Mouse (Mus musculus): Measurements from ENCODE around the gene Bcas2. TPM values are rescaled to one million over a fixed set of nuclear protein-coding genes. Genes with fewer than 3 reads are reported as not detected.

Bcas2 gene
- total and polyA plus RNA-seq, 3 experiments, result 20.4 to 51.1 (median 47.8) TPM

GRCm38 (mm10) chr3:103146330-103147166 is 24.9 kb upstream of the Bcas2 start:
- Histone ChIP-seq H3K27me3 (ENCODE audit: control insufficient read depth, insufficient read depth, low read length) (no peaks in the 10 kb centered on the region), H3K4me3 (no peak overlapping the region), H3K27ac (peak overlapping the region; percentile 2; the same call in 1 of the 2 replicates), H3K4me1 (ENCODE audit: control insufficient read depth, insufficient read depth, low read length) (no peaks in the 10 kb centered on the region; the same call in 1 of the 2 replicates), H3K9ac (ENCODE audit: low read depth, low read length) (no peak overlapping the region), H3K36me3 (ENCODE audit: control insufficient read depth, insufficient read depth, low read length) (no peaks in the 10 kb centered on the region), H3K79me2 (replicated peaks; ENCODE audit: control insufficient read depth, insufficient read depth, low read length) (no peaks in the 10 kb centered on the region)
- 68% methylated on average over 23 of the region's 23 CpGs for WGBS
- intact Hi-C loops (cut with DNase I), result loop anchor here (2.0 kb wide), 1 partner anchor 44 kb away; the partner anchor contains the start of gene Dennd2c
- peak in 1 of 2 experiments; percentile 8 for DNase-seq
- TF ChIP-seq POLR2A (IDR thresholded peaks at IDR 0.05; ENCODE audit: insufficient read depth, low read depth, low read length) (no peak), CTCF (IDR thresholded peaks at IDR 0.05) (no peak), EP300 (IDR thresholded peaks at IDR 0.05; ENCODE audit: insufficient read depth, low read depth, low read length) (no peak)

GRCm38 (mm10) chr3:103147775-103148174 is 23.7 kb upstream of the Bcas2 start:
- DNase-seq, result no peak
- Histone ChIP-seq H3K27me3 (ENCODE audit: control insufficient read depth, insufficient read depth, low read length) (no peaks in the 10 kb centered on the region), H3K79me2 (replicated peaks; ENCODE audit: control insufficient read depth, insufficient read depth, low read length) (no peaks in the 10 kb centered on the region), H3K27ac (no peak overlapping the region), H3K9ac (ENCODE audit: low read depth, low read length) (no peak overlapping the region), H3K4me3 (no peak overlapping the region), H3K4me1 (ENCODE audit: control insufficient read depth, insufficient read depth, low read length) (no peaks in the 10 kb centered on the region; the same call in 1 of the 2 replicates), H3K36me3 (ENCODE audit: control insufficient read depth, insufficient read depth, low read length) (no peaks in the 10 kb centered on the region)
- WGBS, result 81% methylated on average over 4 of the region's 4 CpGs
- intact Hi-C loops (cut with DNase I), result loop anchor here (2.0 kb wide), 1 partner anchor 45 kb away; the partner anchor contains the start of gene Dennd2c
- TF ChIP-seq CTCF (IDR thresholded peaks at IDR 0.05), result peak; percentile 46
- TF ChIP-seq EP300 (IDR thresholded peaks at IDR 0.05; ENCODE audit: insufficient read depth, low read depth, low read length), result no peak

GRCm38 (mm10) chr3:103148941-103149340 is 22.5 kb upstream of the Bcas2 start:
- WGBS, result 88% methylated on average over 10 of the region's 10 CpGs
- intact Hi-C loops (cut with DNase I), result no loop called here

GRCm38 (mm10) chr3:103153761-103154160 is 17.7 kb upstream of the Bcas2 start:
- Histone ChIP-seq H3K9ac (ENCODE audit: low read depth, low read length) (no peak overlapping the region), H3K27ac (no peak overlapping the region)
- intact Hi-C loops (cut with DNase I), result no loop called here

More at GRCm38 (mm10) chr3:103148941-103149340, 22.5 kb upstream of the Bcas2 start:
- Histone ChIP-seq H3K4me1 (ENCODE audit: control insufficient read depth, insufficient read depth, low read length) (no peaks in the 10 kb centered on the region; the same call in 1 of the 2 replicates), H3K79me2 (replicated peaks; ENCODE audit: control insufficient read depth, insufficient read depth, low read length) (no peaks in the 10 kb centered on the region), H3K4me3 (no peak overlapping the region), H3K27me3 (ENCODE audit: control insufficient read depth, insufficient read depth, low read length) (no peaks in the 10 kb centered on the region), H3K36me3 (ENCODE audit: control insufficient read depth, insufficient read depth, low read length) (no peaks in the 10 kb centered on the region), H3K9ac (ENCODE audit: low read depth, low read length) (no peak overlapping the region), H3K27ac (no peak overlapping the region)
- no peak for DNase-seq
- TF ChIP-seq EP300 (IDR thresholded peaks at IDR 0.05; ENCODE audit: insufficient read depth, low read depth, low read length) (no peak), POLR2A (IDR thresholded peaks at IDR 0.05; ENCODE audit: insufficient read depth, low read depth, low read length) (no peak), CTCF (IDR thresholded peaks at IDR 0.05) (no peak)

GRCm38 (mm10) chr3:103159232-103159900 is 12.1 kb upstream of the Bcas2 start:
- Histone ChIP-seq H3K27me3 (ENCODE audit: control insufficient read depth, insufficient read depth, low read length) (no peaks in the 10 kb centered on the region), H3K9ac (ENCODE audit: low read depth, low read length) (no peak overlapping the region)
- DNase-seq, result no peak

More at GRCm38 (mm10) chr3:103153761-103154160, 17.7 kb upstream of the Bcas2 start:
- no peaks in the 10 kb centered on the region for H3K27me3 ChIP-seq (ENCODE audit: control insufficient read depth, insufficient read depth, low read length)
- no peaks in the 10 kb centered on the region for H3K36me3 ChIP-seq (ENCODE audit: control insufficient read depth, insufficient read depth, low read length)
- no peaks in the 10 kb centered on the region for H3K4me1 ChIP-seq (ENCODE audit: control insufficient read depth, insufficient read depth, low read length)
- TF ChIP-seq CTCF (IDR thresholded peaks at IDR 0.05) (peak; percentile 67), EP300 (IDR thresholded peaks at IDR 0.05; ENCODE audit: insufficient read depth, low read depth, low read length) (no peak)
- no peak for DNase-seq
- no peaks in the 10 kb centered on the region for H3K79me2 ChIP-seq (replicated peaks; ENCODE audit: control insufficient read depth, insufficient read depth, low read length)
- H3K4me3 ChIP-seq, result no peak overlapping the region

More at GRCm38 (mm10) chr3:103159232-103159900, 12.1 kb upstream of the Bcas2 start:
- Histone ChIP-seq H3K27ac (no peak overlapping the region), H3K79me2 (replicated peaks; ENCODE audit: control insufficient read depth, insufficient read depth, low read length) (no peaks in the 10 kb centered on the region), H3K4me3 (no peak overlapping the region), H3K36me3 (ENCODE audit: control insufficient read depth, insufficient read depth, low read length) (no peaks in the 10 kb centered on the region), H3K4me1 (ENCODE audit: control insufficient read depth, insufficient read depth, low read length) (no peaks in the 10 kb centered on the region)
- intact Hi-C loops (cut with DNase I), result no loop called here
- WGBS, result 54% methylated on average over 3 of the region's 3 CpGs
- TF ChIP-seq CTCF (IDR thresholded peaks at IDR 0.05) (no peak), POLR2A (IDR thresholded peaks at IDR 0.05; ENCODE audit: insufficient read depth, low read depth, low read length) (no peak), EP300 (IDR thresholded peaks at IDR 0.05; ENCODE audit: insufficient read depth, low read depth, low read length) (no peak)

Measured in heart, adult 2 months (tissue).